Mouse (Mus musculus): ENCODE data around the gene Mum1.
A peak's percentile ranks its signal among the peaks of the same experiment; 100 is the strongest.

Mum1 gene

DNA sequence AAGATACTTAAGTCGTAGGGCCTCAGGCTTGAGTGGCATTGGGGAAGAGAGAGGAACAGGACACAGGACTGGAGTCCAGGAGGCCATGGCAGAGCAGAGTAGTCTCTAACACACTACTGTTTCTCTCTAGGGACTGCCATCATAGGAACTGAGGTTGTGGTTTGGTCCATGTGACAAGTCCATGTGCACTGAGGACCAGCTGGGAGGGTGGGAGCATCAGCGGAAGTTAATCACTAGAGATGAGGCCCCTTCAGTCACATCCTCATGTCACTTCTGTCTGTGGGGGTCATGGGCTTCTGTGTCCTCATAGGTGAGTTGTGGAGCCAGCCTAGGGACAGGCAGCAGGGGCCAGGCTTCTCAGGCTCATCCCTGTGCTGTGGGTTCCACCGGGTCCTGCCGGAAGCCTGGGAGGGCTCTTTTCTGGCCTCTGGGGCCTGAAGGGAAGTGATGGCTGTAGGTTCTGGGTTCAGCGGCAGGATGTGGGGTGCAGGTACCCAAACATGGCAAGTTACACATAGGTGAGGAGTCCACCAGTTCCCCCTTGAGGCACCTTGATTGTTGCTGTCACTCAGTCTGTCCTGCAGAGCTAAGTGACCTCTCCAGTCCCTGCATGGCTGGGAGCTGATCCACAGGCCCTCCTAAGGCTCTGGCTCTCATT, 45.1 kb downstream of the Mum1 start:
- DNase-seq (ENCODE audit: low spot score in 2 of 2), result no peak

DNA sequence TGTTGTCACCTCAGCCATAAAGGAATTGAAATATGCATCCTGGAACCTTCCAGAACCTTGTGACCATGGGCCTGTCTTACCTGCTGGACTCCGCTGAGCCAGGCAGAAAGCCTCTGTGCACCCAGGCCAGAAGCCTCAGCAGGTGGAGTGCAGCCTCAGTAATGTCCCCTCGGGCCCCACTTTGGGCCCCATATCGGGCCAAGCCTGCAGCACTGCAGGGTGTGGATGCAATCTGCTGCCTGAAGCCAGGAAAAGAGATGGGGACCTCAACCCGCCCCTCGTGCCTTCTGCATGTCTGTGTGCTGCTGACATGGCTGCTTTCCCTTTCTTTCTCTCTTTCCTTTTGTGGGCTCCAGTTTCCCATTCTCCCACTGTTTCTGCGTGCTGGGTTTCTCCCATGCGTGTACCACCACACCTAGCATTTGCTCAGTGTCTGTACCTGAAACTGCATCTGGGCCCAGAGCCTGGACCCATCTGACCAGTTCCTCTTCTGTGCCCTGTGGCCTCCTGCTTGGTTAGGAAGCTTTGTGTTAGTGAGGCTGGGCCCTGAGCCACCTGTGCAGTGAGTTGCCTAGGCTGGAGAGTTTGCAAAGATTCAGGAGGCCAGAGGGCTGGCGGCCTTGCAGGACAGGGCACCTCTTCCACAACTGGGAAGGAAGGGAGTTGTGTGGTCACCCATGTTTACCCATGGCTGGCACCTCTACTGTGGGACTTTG, 45.8 kb downstream of the Mum1 start:
- no peak for DNase-seq (ENCODE audit: low spot score in 2 of 2)

- DNase-seq (ENCODE audit: low spot score in 2 of 2), result no peak
Measured at GRCm38 (mm10) chr10:80273847-80274246, 47.6 kb downstream of the Mum1 start.

DNA sequence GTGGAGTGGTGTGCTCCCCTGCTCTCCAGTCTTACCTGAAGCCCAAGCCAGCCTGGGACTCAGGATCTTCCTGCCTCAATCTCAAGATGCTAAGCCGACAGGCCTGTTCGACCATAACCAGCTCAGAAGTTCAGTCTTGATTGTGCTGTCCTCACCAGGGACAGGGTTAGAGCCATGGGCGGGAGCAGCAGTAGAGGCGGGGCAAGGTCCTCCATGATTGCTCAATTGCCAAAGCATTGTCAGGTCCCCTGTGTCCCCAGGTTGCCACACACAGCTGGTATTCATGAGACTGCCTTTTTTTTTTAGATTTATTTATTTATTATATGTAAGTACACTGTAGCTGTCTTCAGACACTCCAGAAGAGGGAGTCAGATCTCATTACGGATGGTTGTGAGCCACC, 50.0 kb downstream of the Mum1 start:
- DNase-seq (ENCODE audit: low spot score in 2 of 2), result no peak

DNA sequence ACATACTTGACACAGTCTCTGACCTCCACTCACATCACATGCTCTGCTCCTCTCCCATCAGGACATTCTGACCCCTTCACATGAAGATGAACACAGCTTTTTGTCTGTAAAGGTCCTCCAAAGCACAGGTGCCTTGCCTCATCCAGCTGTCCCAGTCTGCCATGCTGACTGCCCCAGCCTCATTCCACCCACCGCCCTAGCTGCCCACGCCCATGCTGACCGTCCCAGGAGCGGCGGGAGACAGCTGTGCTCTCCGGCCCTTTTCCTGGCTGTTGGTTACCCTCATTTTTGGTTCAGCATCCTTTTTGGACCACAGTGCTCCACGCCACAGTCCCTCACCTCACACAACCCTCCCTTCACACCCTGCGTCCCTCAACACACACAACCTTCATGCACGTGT, 52.2 kb downstream of the Mum1 start:
- no peak for DNase-seq (ENCODE audit: low spot score in 2 of 2)

GRCm38 (mm10) chr10:80279273-80279672, 53.0 kb downstream of the Mum1 start:
- no peak for DNase-seq (ENCODE audit: low spot score in 2 of 2)

GRCm38 (mm10) chr10:80281304-80281703, 55.1 kb downstream of the Mum1 start:
- DNase-seq (ENCODE audit: low spot score in 2 of 2), result no peak

DNA sequence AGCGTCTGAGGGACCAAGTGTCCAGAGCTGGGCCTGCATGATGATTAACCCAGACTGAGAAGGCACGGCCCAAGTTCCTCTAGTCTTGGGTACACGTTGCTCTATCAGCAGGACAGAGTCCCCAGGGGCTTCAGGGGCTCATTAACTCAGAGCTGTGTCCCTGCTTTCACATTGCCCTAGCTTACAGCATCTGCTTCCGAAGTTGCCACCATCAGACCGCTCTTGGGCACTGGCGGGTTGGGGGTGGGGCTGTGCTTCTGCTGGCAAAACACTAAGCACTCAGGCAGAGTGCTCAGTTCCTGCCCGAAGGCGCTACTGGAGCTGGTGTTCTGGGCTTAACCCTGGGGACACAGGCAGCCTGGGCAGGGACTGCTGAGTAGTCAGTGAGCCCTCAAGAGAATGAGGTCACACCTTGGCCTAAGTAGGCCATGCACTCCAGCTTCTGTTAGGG, 55.7 kb downstream of the Mum1 start:
- DNase-seq (ENCODE audit: low spot score in 2 of 2), result no peak

GRCm38 (mm10) chr10:80282481-80283441, 56.5 kb downstream of the Mum1 start:
- DNase-seq (ENCODE audit: low spot score in 2 of 2), result no peak

GRCm38 (mm10) chr10:80285222-80286070, 59.2 kb downstream of the Mum1 start:
- no peak for DNase-seq (ENCODE audit: low spot score in 2 of 2)

GRCm38 (mm10) chr10:80288097-80288496, 61.9 kb downstream of the Mum1 start:
- no peak for DNase-seq (ENCODE audit: low spot score in 2 of 2)

DNA sequence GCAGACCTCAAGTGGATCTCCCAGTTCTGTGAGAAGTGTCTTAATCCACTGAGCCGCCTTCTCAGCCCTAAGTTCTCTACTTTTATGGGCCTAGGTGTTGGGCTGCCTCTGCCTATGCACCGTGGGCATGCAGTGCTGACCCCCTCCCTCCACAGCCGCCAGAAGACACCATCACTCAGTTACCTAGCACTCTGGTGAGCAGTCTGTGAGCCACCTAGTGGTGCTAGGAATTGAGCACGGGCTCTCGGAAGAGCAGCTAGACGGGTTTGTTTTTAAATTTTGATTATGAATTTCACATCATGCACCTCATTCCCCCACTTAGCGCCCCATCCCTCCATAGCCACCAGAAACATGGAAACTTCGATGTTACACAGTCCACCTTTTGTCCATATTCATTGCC, 62.4 kb downstream of the Mum1 start:
- no peak for DNase-seq (ENCODE audit: low spot score in 2 of 2)

DNA sequence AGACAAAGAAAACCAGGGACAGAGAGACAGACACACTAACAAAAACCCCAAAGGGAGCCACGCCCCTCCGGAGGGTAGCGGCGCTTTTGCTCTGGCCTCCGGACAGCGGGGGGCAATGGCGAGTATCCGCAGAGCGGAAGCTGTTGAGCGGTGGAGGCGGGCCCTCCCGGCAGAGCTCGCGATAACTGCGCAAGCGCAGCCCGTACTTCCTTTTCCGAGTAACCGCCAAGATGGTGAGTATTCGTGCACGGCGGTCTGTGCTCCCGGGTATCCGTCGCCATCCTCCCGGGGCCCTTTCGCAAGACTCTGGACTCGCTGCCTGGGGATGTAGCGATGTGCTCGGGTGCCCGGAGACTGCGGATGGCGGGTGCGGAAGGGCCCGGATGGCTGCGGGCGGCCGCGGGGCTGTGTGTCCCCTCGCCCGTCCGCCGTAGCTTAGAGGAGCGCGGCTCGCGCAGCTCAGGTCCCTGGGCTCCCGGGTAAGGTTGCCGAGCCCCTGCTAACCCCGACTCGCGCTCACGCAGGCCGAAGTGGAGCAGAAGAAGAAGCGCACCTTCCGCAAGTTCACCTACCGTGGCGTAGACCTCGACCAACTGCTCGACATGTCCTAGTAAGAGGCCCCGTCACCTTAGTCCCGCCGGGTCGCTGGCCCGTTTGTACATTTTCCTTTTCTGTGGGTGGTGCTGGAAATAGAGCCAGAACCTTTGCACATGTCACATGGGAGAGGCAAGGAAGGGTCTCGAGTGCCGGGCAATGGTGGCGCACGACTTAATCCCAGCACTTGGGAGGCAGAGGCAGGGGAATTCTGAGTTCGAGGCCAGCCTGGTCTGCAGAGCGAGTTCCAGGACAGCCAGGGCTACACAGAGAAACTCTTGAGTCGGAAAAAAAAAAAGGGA, 66.3 kb downstream of the Mum1 start, which contains the start of gene Rps15:
Rps15 (plus strand) TSS at position 203 of the 896 bp plus-strand sequence.
- DNase-seq (ENCODE audit: low spot score in 2 of 2), result peak; percentile 87 to 89

DNA sequence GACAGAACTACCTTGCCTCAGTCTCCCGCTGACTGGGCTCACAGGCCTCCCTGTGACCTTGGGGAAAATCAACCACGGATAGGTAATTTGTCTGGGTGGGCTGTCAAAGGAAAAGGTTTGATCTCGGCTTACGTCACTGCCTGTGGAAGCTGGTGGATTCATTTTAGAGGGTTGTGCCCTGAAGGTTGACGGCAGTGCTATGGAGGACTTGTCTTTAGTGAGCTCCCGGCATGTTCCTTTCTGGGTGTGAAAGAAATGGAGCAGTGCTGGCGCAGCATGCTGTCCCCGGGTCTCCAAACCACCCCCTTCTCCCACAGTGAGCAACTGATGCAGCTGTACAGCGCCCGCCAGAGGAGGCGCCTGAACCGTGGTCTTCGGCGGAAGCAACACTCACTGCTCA, 67.1 kb downstream of the Mum1 start:
- DNase-seq (ENCODE audit: low spot score in 2 of 2), result no peak

Measured in right cerebral cortex, postnatal 36 days (tissue).